Mouse (Mus musculus): Measurements from ENCODE around the gene Rassf2.

DNA sequence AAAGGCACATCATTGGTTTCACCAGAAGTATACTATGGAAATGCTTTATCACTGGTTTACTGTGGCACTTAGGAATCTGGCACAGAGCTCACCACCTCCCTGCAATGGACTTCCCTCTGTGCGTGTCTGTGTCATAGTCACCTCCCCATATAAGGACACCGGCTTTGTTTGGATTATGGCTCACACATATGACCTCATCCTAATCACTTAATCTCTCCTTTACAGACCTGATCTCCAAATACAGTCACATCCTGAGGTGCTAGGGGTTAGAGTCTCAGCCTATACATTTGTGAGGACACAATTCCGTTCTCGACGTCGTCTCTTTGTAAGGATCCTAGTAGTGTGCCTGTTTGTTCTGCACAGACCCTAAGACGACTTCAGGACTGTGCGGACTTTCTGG, 84.8 kb downstream of the Rassf2 start:
- no peak for TF ChIP-seq CTCF (IDR thresholded peaks at IDR 0.05; ENCODE audit: extremely low read depth, insufficient read length, insufficient replicate concordance, low read depth, low read length)
- TF ChIP-seq POLR2A (IDR thresholded peaks at IDR 0.05; ENCODE audit: low read depth, low read length), result no peak
